Mouse (Mus musculus): ENCODE measurements at regions not wholly inside any gene's neighbourhood (a gene's known extent, or its start where the extent isn't known, plus 50 kb on each side); places are given as distances from the start of the nearest gene placed in this dataset.

DNA sequence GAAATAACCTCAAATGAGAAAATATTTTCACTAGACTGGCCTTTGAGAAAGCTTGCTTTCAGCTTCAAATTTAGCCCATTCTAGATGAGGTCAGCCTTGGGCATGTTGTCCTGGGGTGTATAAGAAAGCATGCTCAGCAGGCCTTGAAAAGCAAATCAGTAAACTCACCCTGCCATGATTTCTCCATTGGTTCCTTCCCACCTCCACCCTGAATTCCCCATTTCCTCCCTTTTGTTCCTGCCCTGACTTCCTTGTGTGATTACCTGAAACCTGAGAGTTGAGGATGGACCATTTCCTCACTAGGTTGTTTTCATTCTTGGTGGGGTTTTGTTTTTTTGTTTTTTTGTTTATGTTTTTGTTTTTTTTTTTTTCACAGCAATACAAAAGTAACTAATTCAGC, 5953.1 kb downstream of the 9330182O14Rik start:
- DNase-seq (ENCODE audit: low read depth, low spot score), result peak; percentile 71

DNA sequence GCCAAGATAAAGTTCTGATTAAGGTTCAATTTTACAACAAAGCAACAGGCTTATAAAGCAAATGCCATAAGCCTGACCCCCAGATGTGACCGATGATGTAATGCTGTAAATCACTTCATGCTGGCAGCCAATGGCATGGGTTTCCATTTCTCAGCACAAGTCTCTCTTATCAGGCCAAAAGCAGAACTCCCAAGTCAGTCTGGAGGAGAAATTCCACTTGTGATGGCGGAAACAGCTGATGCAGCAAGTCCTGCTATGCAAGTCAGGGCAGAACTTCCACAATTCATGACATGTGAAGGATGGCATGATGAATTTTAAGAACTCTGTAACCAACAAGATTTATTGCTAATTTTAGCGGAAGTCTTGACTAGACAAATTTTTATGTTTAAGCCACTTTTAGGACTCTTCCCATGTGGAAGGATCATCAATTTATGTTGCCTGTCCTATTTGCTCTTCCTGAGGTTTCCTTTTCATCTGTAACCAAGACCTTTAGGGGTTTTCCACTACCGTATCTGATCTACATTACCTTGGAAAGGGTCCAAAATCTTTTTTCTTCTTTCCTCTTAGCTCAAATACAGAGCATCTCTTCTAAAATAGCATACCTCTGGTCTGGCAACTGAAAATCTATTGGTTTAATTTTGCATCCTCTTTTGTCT, 5991.7 kb downstream of the 9330182O14Rik start:
- no peak for DNase-seq (ENCODE audit: low read depth, low spot score)
